Mouse (Mus musculus) olfactory bulb, adult 2 months (tissue): ENCODE data around the gene Atp11b.

ENCODE experiments used
- CTCF ChIP-seq: fragments of 200-500 bp; IDR thresholded peaks from 2 replicates; pipeline ENCODE4 v1.5.1; 2012; ENCODE audit warnings: low read depth, mild to moderate bottlenecking, low read length, moderate library complexity; ENCODE audit not compliant: insufficient read depth
- POLR2A ChIP-seq: fragments of 200-500 bp; IDR thresholded peaks from 2 replicates; pipeline ENCODE4 v1.6.1; 2012; ENCODE audit warnings: mild to moderate bottlenecking, low read depth, low read length, moderate library complexity; ENCODE audit not compliant: insufficient read depth

DNA sequence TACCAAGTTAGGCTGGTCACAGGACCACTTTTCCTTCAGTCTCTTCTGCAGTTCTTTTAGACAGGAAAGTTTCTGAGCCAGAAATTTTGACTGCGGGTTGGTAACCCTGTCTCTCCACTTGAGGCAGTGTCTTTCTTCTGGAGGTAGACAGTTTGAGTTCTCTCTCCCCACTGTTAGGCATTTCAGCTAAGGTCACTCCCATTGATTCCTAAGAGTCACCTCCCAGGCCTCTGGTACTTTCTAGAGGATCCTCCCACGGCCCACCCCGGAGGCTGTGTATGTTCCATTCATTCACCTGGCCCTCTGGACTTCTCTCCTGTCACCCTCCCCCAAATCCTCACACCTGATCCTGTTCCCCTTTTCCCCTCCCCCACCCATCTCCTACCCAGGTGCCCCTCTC, 68.1 kb downstream of the Atp11b start:
- TF ChIP-seq CTCF (no peak), POLR2A (no peak)
